Mouse (Mus musculus) forebrain, embryonic 15.5 days (tissue): ENCODE results near the gene Zeb2. TPM values are rescaled to one million over a fixed set of nuclear protein-coding genes. Genes with fewer than 3 reads are reported as not detected.

Source experiments
- ATAC-seq: fragments of 200-750 bp; cut with Nextera tagmentation; replicated peaks from 2 replicates; pipeline ENCODE4 v1.8.0; 2017; ENCODE audit warnings: mild to moderate bottlenecking, moderate TSS enrichment, moderate library complexity
- H3K27ac ChIP-seq: fragments of 300-500 bp; sonication (generic); replicated peaks from 2 replicates; pipeline ENCODE4 v1.5.1; 2015; ENCODE audit warnings: mild to moderate bottlenecking, inconsistent platforms
- H3K27me3 ChIP-seq: fragments of 300-500 bp; sonication (generic); 2 replicates; pipeline ENCODE4 v1.6.1; 2015; ENCODE audit warnings: inconsistent platforms
- H3K36me3 ChIP-seq: fragments of 300-500 bp; sonication (generic); 2 replicates; pipeline ENCODE4 v1.6.1; 2015; ENCODE audit warnings: mild to moderate bottlenecking, inconsistent platforms
- H3K4me1 ChIP-seq: fragments of 300-500 bp; sonication (generic); 2 replicates; pipeline ENCODE4 v1.6.1; 2015; ENCODE audit warnings: inconsistent platforms
- H3K4me2 ChIP-seq: fragments of 300-500 bp; sonication (generic); replicated peaks from 2 replicates; pipeline ENCODE4 v1.6.1; 2015; ENCODE audit warnings: mild to moderate bottlenecking, inconsistent platforms
- H3K4me3 ChIP-seq: fragments of 300-500 bp; sonication (generic); 2 replicates; pipeline ENCODE4 v1.5.1; 2015; ENCODE audit warnings: mild to moderate bottlenecking, inconsistent platforms
- H3K9ac ChIP-seq: fragments of 300-500 bp; sonication (generic); replicated peaks from 2 replicates; pipeline ENCODE4 v1.6.1; 2015; ENCODE audit warnings: mild to moderate bottlenecking, inconsistent platforms
- H3K9me3 ChIP-seq: fragments of 300-500 bp; sonication (generic); 2 replicates; pipeline ENCODE4 v1.6.1; 2016; ENCODE audit warnings: inconsistent platforms
- WGBS: fragments of 180-500 bp; shearing (Covaris S2); methylation state at CpG from one replicate; pipeline ENCODE4 v1.1.7; 2015; ENCODE audit warnings: mixed read lengths; 5-methylcytosine and 5-hydroxymethylcytosine counted together
- polyA plus RNA-seq: library from polyadenylated mRNA; unstranded; fragments of >200 nt; fragmentation: Nextera tagmentation; extraction: Ambion mirVana; gene quantifications from 2 replicates; pipeline ENCODE4 v1.2.1, GENCODE M21; 2015

Zeb2 gene
- polyA plus RNA-seq, 1 experiment from 2014 or later, result 119 TPM

- WGBS, result 93% methylated on average over 3 of the region's 3 CpGs
- H3K27ac ChIP-seq, result no peak overlapping the region
- peaks cover 23% of the 10 kb centered on the region for H3K36me3 ChIP-seq
- H3K4me2 ChIP-seq, result no peak overlapping the region
- H3K9ac ChIP-seq, result no peak overlapping the region
- H3K4me1 ChIP-seq, result peaks cover 4% of the 10 kb centered on the region; the same call in 1 of the 2 replicates
- H3K9me3 ChIP-seq, result no peaks in the 10 kb centered on the region
- ATAC-seq, result no peak
- H3K4me3 ChIP-seq, result no peak overlapping the region
- H3K27me3 ChIP-seq, result no peaks in the 10 kb centered on the region
Measured at GRCm38 (mm10) chr2:45012676-45013075, 104.5 kb downstream of the Zeb2 start.

- Histone ChIP-seq H3K4me2 (no peak overlapping the region), H3K9me3 (no peaks in the 10 kb centered on the region), H3K9ac (no peak overlapping the region), H3K27ac (no peak overlapping the region), H3K4me3 (no peak overlapping the region), H3K4me1 (no peaks in the 10 kb centered on the region), H3K36me3 (peaks cover 10% of the 10 kb centered on the region; the same call in 1 of the 2 replicates), H3K27me3 (no peaks in the 10 kb centered on the region)
- no peak for ATAC-seq
- WGBS, result 94% methylated on average over 1 of the region's 1 CpGs
Measured at GRCm38 (mm10) chr2:45010701-45011100, 106.5 kb downstream of the Zeb2 start.

- Histone ChIP-seq H3K36me3 (peaks cover 50% of the 10 kb centered on the region), H3K27me3 (no peaks in the 10 kb centered on the region), H3K4me3 (no peak overlapping the region), H3K9ac (no peak overlapping the region), H3K27ac (peak overlapping the region; percentile 17; the same call in 1 of the 2 replicates), H3K9me3 (no peaks in the 10 kb centered on the region), H3K4me2 (no peak overlapping the region), H3K4me1 (0 out of 2 replicates have a peak, but pooled peaks cover 14% of the 10 kb centered on the region)
- ATAC-seq, result no peak
- 58% methylated on average over 6 of the region's 6 CpGs for WGBS
Measured at GRCm38 (mm10) chr2:44999906-45000305, 117.3 kb downstream of the Zeb2 start.

- Histone ChIP-seq H3K9ac (no peak overlapping the region), H3K9me3 (no peaks in the 10 kb centered on the region), H3K4me3 (no peak overlapping the region), H3K27me3 (no peaks in the 10 kb centered on the region), H3K36me3 (peaks cover 59% of the 10 kb centered on the region), H3K4me1 (0 out of 2 replicates have a peak, but pooled peaks cover 14% of the 10 kb centered on the region), H3K27ac (no peak overlapping the region), H3K4me2 (no peak overlapping the region)
- WGBS, result 98% methylated on average over 5 of the region's 5 CpGs
- no peak for ATAC-seq
Measured at GRCm38 (mm10) chr2:44998710-44999109, 118.5 kb downstream of the Zeb2 start.

GRCm38 (mm10) chr2:44981646-44982045 lies 135.5 kb downstream of the Zeb2 start:
- Histone ChIP-seq H3K36me3 (no peaks in the 10 kb centered on the region), H3K27me3 (no peaks in the 10 kb centered on the region), H3K9me3 (no peaks in the 10 kb centered on the region), H3K4me2 (no peak overlapping the region), H3K4me3 (no peak overlapping the region), H3K4me1 (peaks cover 22% of the 10 kb centered on the region), H3K9ac (no peak overlapping the region), H3K27ac (no peak overlapping the region)
- 85% methylated on average over 3 of the region's 3 CpGs for WGBS
- ATAC-seq, result no peak

- H3K4me2 ChIP-seq, result peak overlapping the region; percentile 46
- H3K9me3 ChIP-seq, result no peaks in the 10 kb centered on the region
- 0 out of 2 replicates have a peak overlapping the region, but pooled peaks have one; percentile 17 for H3K27ac ChIP-seq
- peak overlapping the region; percentile 29 for H3K4me3 ChIP-seq
- H3K9ac ChIP-seq, result no peak overlapping the region
- H3K27me3 ChIP-seq, result no peaks in the 10 kb centered on the region
- H3K4me1 ChIP-seq, result peaks cover 19% of the 10 kb centered on the region
- WGBS, result 5% methylated on average over 18 of the region's 18 CpGs
- peak; percentile 82 for ATAC-seq
- no peaks in the 10 kb centered on the region for H3K36me3 ChIP-seq
Measured at GRCm38 (mm10) chr2:44979042-44979721, 138.0 kb downstream of the Zeb2 start.

GRCm38 (mm10) chr2:44978038-44978437 lies 139.2 kb downstream of the Zeb2 start:
- WGBS, result 79% methylated on average over 6 of the region's 6 CpGs
- ATAC-seq, result no peak
- no peak overlapping the region for H3K4me2 ChIP-seq
- H3K36me3 ChIP-seq, result no peaks in the 10 kb centered on the region
- no peak overlapping the region for H3K9ac ChIP-seq
- peaks cover 19% of the 10 kb centered on the region for H3K4me1 ChIP-seq
- no peaks in the 10 kb centered on the region for H3K27me3 ChIP-seq
- H3K27ac ChIP-seq, result no peak overlapping the region
- no peak overlapping the region for H3K4me3 ChIP-seq
- no peaks in the 10 kb centered on the region for H3K9me3 ChIP-seq

- no peak for ATAC-seq
- Histone ChIP-seq H3K4me1 (peaks cover 19% of the 10 kb centered on the region), H3K9ac (no peak overlapping the region), H3K27ac (no peak overlapping the region), H3K4me3 (no peak overlapping the region), H3K27me3 (no peaks in the 10 kb centered on the region), H3K4me2 (no peak overlapping the region), H3K36me3 (no peaks in the 10 kb centered on the region), H3K9me3 (no peaks in the 10 kb centered on the region)
- 65% methylated on average over 2 of the region's 2 CpGs for WGBS
Measured at GRCm38 (mm10) chr2:44977556-44977955, 139.6 kb downstream of the Zeb2 start.

- Histone ChIP-seq H3K9me3 (no peaks in the 10 kb centered on the region), H3K9ac (no peak overlapping the region), H3K27me3 (no peaks in the 10 kb centered on the region), H3K4me3 (no peak overlapping the region), H3K27ac (no peak overlapping the region), H3K36me3 (no peaks in the 10 kb centered on the region), H3K4me1 (peaks cover 19% of the 10 kb centered on the region), H3K4me2 (no peak overlapping the region)
- ATAC-seq, result no peak
- WGBS, result 85% methylated on average over 3 of the region's 3 CpGs
Measured at GRCm38 (mm10) chr2:44977051-44977450, 140.1 kb downstream of the Zeb2 start.

- H3K4me2 ChIP-seq, result no peak overlapping the region
- H3K4me3 ChIP-seq, result no peak overlapping the region
- no peaks in the 10 kb centered on the region for H3K36me3 ChIP-seq
- no peak overlapping the region for H3K27ac ChIP-seq
- no peaks in the 10 kb centered on the region for H3K9me3 ChIP-seq
- H3K27me3 ChIP-seq, result no peaks in the 10 kb centered on the region
- H3K9ac ChIP-seq, result no peak overlapping the region
- 58% methylated on average over 4 of the region's 4 CpGs for WGBS
- no peak for ATAC-seq
- H3K4me1 ChIP-seq, result peaks cover 19% of the 10 kb centered on the region
Measured at GRCm38 (mm10) chr2:44976484-44976883, 140.7 kb downstream of the Zeb2 start.

- no peak overlapping the region for H3K9ac ChIP-seq
- no peak overlapping the region for H3K4me2 ChIP-seq
- no peaks in the 10 kb centered on the region for H3K27me3 ChIP-seq
- peaks cover 1% of the 10 kb centered on the region; the same call in 1 of the 2 replicates for H3K4me1 ChIP-seq
- no peak for ATAC-seq
- H3K27ac ChIP-seq, result no peak overlapping the region
- no peaks in the 10 kb centered on the region for H3K36me3 ChIP-seq
- H3K9me3 ChIP-seq, result no peaks in the 10 kb centered on the region
- 89% methylated on average over 6 of the region's 6 CpGs for WGBS
- H3K4me3 ChIP-seq, result no peak overlapping the region
Measured at GRCm38 (mm10) chr2:44973828-44974227, 143.4 kb downstream of the Zeb2 start.

- no peak overlapping the region for H3K4me2 ChIP-seq
- H3K27me3 ChIP-seq, result no peaks in the 10 kb centered on the region
- H3K9me3 ChIP-seq, result no peaks in the 10 kb centered on the region
- no peaks in the 10 kb centered on the region for H3K4me1 ChIP-seq
- H3K9ac ChIP-seq, result no peak overlapping the region
- H3K4me3 ChIP-seq, result no peak overlapping the region
- no peaks in the 10 kb centered on the region for H3K36me3 ChIP-seq
- WGBS, result 89% methylated on average over 6 of the region's 6 CpGs
- no peak overlapping the region for H3K27ac ChIP-seq
- no peak for ATAC-seq
Measured at GRCm38 (mm10) chr2:44970087-44970646, 147.0 kb downstream of the Zeb2 start.
